Mouse (Mus musculus) small intestine, adult 2 months (tissue): ENCODE measurements around the gene Gas1.

Experiments
- CTCF ChIP-seq: fragments of 200-500 bp; IDR thresholded peaks from 2 replicates; pipeline ENCODE4 v1.5.1; 2012; ENCODE audit warnings: low read depth, mild to moderate bottlenecking, control low read depth, inconsistent platforms, low read length, moderate library complexity, mixed read lengths; ENCODE audit not compliant: insufficient replicate concordance, insufficient read length; ENCODE audit errors: extremely low read depth
- POLR2A ChIP-seq: fragments of 200-500 bp; IDR thresholded peaks from 2 replicates; pipeline ENCODE4 v1.6.1; 2012; ENCODE audit warnings: low read depth, mild to moderate bottlenecking, control low read depth, inconsistent platforms, low read length, moderate library complexity

- no peak for TF ChIP-seq CTCF
- no peak for TF ChIP-seq POLR2A
Observed at GRCm38 (mm10) chr13:60177797-60178110, 589 bp upstream of the Gas1 start.
